Mouse (Mus musculus) kidney, postnatal 25 days (tissue): ENCODE measurements around the gene Gm13103.
"Not testable (repeated sequence)": the region's sequence is repeated elsewhere in the genome, so short reads cannot be mapped to it uniquely, and the experiment has no call there.

ENCODE experiments used
- DNase-seq, 2 experiments: peaks; one replicate each; pipeline ENCODE4 v3.0.0; 2021; ENCODE audit warnings: mixed read lengths in 2 of 2

The Gm13103 gene

GRCm38 (mm10) chr4:143846197-143846596, at the start of gene Gm13103:
TSS of gene Gm13103 (plus strand) at chr4:143846497.
- DNase-seq: not testable (repeated sequence)

GRCm38 (mm10) chr4:143815993-143816392, 30.3 kb upstream of the Gm13103 start, which contains the start of gene Gm13084:
TSS of gene Gm13084 (minus strand) at chr4:143816093.
- no peak for DNase-seq

GRCm38 (mm10) chr4:143882371-143882770, 36.1 kb downstream of the Gm13103 start:
- peak in 1 of 2 experiments; percentile 51 for DNase-seq

GRCm38 (mm10) chr4:143894406-143894805, 48.1 kb downstream of the Gm13103 start:
- DNase-seq: not testable (repeated sequence)

- DNase-seq: not testable (repeated sequence)
These were observed 54.0 kb downstream of the Gm13103 start, which contains the start of gene Pramef6 for GRCm38 (mm10) chr4:143900280-143900679. TSS of gene Pramef6 (minus strand) at chr4:143900380.
